Mouse (Mus musculus): ENCODE measurements around the gene Zcrb1.

- no peak for TF ChIP-seq TAL1 (conservative IDR thresholded peaks at IDR 0.05; ENCODE audit: low read depth, low read length)
- no peak for TF ChIP-seq CTCF (IDR thresholded peaks at IDR 0.05; ENCODE audit: low read depth, low read length)
- TF ChIP-seq GATA1 (IDR thresholded peaks at IDR 0.05; ENCODE audit: borderline replicate concordance, low read length), result no peak
Measured at GRCm38 (mm10) chr15:93358346-93359095, 39.6 kb downstream of the Zcrb1 start.

Measured in G1E (cell line).